Mouse (Mus musculus) layer of hippocampus, postnatal 10 days (tissue): ENCODE measurements around the gene Smpdl3b. TPM values are rescaled to one million over a fixed set of nuclear protein-coding genes. Genes with fewer than 3 reads are reported as not detected.
"Not testable (repeated sequence)": the region's sequence is repeated elsewhere in the genome, so short reads cannot be mapped to it uniquely, and the experiment has no call there.

Experiments used
- DNase-seq, 2 experiments: peaks; one replicate each; pipeline ENCODE4 v3.0.0; 2021; ENCODE audit warnings: low spot score in 2 of 2
- long read RNA-seq: library from polyadenylated mRNA; stranded (forward); transcript quantifications from one replicate; pipeline ENCODE4 v2.0.0, GENCODE M21; 2023
- total RNA-seq, 2 experiments: library from RNA; stranded (reverse); gene quantifications; 2 replicates each; pipeline ENCODE4 v1.2.3; 2021

Gene Smpdl3b
- 1 to 10 TPM in 1 of 2 experiments, under 1 TPM in 1; 0.87 to 1.2 TPM for total RNA-seq
- long read RNA-seq, partial matches to known transcripts: 0 of 2 reads
- long read RNA-seq, other reads (novel, unspliced or antisense): 1 of 2 reads

DNA sequence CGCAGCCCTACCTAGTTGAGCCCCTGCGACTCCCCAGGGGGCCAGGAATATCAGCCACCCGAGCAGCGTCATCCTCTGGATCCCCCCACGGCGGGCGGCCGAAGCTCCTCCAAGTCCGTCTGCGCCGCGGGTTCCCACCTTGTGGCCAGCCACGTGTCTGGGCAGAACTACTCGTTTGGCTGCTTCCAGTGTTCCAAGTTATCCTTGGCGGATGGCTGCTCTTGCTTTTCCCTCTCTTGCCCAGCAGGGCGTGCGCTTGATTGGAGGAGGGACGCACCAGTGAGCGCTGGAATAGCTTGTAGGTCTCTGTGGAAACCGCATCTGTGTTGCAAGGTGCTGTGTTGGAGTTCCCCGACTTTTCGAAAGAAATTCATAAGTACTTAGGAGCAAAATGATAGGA, at the start of gene Smpdl3b:
Smpdl3b (minus strand) TSS at position 279 of the 400 bp plus-strand sequence.
- DNase-seq: peak; percentile 64 to 75

GRCm38 (mm10) chr4:132806620-132807191, 49.7 kb upstream of the Smpdl3b start:
- no peak for DNase-seq

DNA sequence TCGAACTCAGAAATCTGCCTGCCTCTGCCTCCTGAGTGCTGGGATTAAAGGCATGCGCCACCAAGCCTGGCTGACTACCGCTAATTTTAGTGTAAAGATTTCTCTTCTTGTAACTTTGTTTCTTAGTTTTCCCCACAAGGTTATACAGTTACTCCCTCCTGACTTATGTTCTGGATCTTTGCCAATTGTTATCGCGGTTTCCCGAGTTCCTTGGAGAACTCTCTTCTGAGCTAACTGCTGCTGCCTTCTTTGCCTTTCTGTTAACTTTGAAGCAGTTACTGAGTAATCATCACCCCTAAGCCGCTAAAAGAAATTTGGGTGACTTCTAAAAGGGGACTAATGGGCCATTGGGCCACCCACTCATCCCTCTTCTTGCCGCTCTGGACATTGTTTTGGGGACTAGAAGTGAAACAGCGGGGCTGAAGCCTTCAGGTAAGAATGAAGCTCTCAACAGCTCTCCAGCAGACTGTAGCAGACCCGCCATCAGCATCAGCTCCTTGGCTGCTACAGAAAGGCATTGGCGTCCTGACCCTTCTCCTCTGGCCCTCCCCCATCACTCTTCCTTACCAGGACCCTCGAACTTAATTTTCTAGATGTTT, 48.6 kb upstream of the Smpdl3b start:
- DNase-seq: no peak

DNA sequence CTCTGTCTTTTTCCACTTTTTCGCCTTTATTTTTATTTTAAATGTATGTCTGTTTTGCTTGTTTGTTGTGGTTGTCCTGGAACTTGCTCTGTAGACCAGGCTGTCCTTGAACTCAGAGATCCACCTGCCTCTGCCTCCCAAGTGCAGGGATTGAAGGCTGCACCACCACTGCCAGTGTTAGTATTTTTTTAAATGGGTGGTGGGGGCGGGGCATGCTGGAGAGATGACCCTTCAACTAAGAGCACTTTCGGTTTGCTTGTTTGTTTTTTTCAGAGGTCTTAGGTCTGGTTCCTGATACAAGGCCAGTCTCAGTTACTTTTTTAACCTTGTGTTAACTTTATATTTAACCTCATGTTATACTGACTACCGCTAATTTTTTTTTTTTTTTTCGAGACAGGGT, 48.1 kb upstream of the Smpdl3b start:
- DNase-seq: no peak

- no peak for DNase-seq
Measured at GRCm38 (mm10) chr4:132804331-132804730, 47.3 kb upstream of the Smpdl3b start.

GRCm38 (mm10) chr4:132803876-132804275, 46.8 kb upstream of the Smpdl3b start:
- no peak for DNase-seq

DNA sequence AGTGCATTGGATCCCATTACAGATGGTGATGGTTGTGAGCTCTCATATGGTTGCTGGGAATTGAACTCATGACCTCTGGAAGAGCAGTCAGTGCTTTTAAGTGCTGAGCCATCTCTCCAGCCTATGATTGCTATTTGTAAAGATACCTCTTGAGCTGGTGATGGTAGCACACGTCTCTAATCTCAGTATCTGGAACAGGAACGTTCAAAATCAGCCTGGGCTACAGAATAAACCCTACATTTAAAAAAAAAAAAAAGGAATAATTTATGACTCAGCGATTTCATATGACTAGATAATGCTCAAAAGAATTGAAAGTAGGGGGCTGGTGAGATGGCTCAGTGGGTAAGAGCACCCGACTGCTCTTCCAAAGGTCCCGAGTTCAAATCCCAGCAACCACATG, 46.2 kb upstream of the Smpdl3b start:
- no peak for DNase-seq

- DNase-seq: no peak
Measured at GRCm38 (mm10) chr4:132802171-132802637, 45.2 kb upstream of the Smpdl3b start.

- DNase-seq: no peak
Measured at GRCm38 (mm10) chr4:132801176-132802077, 44.4 kb upstream of the Smpdl3b start.

DNA sequence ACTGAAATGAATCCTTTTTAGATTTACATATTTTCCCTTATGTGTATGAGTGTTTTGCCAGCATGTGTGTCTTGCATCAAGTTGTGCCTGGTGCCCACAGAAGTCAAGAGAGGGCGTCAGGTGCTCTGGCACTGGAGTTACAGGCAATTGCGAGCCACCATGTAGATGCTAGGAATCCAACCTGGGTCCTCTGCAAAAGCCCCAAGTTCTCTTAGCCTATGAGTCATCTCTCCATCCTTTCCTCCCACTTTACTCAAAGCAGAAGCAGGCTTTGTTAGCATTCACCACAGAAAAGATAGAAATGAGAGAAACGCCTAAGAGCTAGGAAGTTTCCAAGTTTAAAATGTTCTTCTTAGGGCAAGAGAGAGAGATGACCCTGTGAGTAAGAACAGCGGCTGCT, 42.8 kb upstream of the Smpdl3b start:
- DNase-seq: no peak

DNA sequence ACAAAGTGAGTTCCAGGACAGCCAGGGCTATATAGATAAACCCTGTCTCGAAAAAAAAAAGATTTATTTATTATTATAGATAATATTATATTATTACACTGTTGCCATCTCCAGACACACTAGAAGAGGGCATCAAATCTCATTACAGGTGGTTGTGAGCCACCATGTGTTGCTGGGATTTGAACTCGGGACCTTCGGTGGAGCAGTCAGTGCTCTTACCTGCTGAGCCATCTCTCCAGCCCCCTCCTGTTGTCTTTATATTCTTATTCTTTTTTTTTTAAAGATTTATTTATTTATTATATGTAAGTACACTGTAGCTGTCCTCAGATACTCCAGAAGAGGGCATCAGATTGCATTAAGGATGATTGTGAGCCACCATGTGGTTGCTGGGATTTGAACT, 41.6 kb upstream of the Smpdl3b start:
- DNase-seq: not testable (repeated sequence)

- no peak for DNase-seq
Measured at GRCm38 (mm10) chr4:132798028-132798427, 41.0 kb upstream of the Smpdl3b start.

DNA sequence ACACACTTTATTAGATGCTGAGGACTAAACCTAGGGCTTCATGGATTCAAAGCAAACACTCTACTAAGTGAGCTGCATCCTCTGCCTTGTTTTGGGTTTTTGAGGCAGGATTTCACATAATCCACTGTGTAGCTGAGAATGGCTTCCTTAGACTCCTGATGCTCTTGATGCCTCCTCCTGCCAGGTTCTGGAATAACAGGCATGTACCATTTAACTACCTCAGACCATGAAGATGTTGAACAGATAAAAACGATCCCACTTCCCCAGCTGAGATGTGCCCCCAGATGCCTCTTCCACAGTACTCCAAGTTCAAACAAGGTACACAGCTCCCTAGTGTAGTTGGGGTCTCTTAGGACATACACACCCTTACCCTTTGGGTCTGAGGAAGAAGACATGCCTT, 40.4 kb upstream of the Smpdl3b start:
- DNase-seq: no peak

DNA sequence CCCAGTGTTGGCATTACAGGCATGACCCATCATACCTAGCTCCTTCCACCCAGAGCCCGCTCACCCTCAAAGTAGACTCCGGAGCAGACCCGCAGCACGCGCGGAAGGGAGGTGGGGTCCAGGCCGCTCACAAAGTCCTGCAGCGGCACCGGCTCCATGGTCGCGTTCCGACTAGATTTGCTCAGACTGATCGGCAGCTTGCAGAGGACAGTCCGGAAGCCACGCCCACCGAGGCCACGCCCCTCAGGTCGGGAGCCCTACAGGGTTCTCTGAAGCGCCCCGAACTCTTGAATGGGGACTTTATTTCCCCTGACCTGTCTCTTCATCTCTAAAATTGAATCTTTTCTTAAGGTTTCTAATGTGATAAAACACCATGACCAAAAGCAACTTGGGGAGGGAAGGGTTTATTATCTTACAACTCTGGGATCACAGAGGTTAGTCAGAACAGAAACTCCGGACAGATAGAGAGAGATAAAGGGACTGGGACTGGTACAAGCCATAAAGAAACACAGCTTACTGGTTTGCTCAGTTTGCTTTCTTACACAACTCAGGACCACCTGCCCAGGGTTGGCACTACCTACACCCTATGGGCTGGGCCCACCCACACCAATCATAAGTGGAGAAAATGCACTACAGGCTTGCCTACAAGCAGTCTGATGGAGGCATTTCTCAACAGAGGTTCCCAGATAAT, 39.3 kb upstream of the Smpdl3b start, which contains the start of gene Themis2:
Themis2 (minus strand) TSS at position 192 of the 691 bp plus-strand sequence.
- peak; percentile 44 to 57 for DNase-seq

DNA sequence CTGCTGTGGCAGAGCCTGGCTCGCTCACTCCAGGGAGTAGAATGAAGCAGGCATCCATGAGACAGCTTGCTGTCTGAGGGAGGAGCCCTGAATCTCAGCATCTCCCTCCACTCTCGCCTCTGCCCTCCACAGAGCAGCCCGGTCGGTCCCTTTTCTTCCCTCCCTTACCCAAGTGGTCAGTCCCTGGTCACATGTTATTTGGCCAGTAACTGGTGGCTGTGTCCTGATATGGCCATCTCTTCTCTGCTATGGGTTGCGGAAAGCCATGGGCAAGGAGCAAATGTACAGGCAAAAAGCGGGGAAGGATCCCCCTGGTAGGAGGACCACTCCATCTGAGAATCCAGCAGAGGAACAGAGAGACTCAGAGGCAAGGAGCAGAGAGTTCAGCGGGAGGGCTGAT, 38.1 kb upstream of the Smpdl3b start:
- no peak for DNase-seq

DNA sequence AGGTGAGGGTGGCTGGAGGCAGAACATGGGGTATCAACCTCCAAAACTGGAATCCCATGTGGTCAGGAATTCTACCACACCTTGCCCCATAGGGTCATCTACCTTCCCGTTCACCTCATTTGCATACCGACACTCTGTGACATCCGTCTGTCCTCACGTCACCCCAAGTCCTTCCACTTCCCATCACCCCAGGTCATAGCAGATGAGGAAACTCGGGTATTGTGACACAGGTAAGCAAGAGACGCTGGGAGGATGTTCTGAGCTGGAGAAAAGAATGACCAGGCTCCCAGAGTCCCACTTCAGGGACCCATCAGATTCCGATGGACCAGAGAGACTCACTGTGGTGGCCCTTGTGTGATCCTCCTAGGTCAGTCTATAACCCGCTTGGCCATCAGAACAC, 37.7 kb upstream of the Smpdl3b start:
- no peak for DNase-seq

- no peak for DNase-seq
Measured at GRCm38 (mm10) chr4:132794028-132794427, 37.0 kb upstream of the Smpdl3b start.

DNA sequence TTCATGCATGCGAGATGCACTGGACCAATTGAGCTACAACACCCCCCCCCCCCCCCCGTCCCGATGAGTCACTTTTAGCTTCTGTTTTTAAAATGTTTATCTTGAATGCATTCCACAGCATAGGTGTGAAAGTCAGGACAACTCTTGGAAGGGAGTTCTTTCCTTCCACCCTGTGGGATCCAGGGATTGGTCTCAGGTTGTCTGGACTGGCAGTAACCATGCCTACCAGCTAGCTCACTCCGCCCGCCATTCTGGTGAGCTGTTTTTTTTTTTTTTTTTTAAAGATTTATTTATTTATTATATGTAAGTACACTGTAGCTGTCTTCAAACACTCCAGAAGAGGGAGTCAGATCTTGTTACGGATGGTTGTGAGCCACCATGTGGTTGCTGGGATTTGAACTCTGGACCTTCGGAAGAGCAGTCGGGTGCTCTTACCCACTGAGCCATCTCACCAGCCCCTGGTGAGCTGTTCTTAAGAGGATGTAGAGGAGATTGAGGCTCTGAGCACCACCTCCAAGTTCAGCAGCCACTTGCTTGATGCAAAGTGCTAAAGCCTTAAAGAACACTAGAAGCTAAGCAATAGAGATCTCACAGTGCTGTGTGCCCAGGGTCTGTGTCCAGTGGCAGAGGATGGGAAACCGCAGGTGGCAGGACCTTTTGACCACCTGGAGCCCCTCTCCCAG, 36.4 kb upstream of the Smpdl3b start:
- not testable (repeated sequence) for DNase-seq

- no peak for DNase-seq
Measured at GRCm38 (mm10) chr4:132789731-132790130, 32.7 kb upstream of the Smpdl3b start.

DNA sequence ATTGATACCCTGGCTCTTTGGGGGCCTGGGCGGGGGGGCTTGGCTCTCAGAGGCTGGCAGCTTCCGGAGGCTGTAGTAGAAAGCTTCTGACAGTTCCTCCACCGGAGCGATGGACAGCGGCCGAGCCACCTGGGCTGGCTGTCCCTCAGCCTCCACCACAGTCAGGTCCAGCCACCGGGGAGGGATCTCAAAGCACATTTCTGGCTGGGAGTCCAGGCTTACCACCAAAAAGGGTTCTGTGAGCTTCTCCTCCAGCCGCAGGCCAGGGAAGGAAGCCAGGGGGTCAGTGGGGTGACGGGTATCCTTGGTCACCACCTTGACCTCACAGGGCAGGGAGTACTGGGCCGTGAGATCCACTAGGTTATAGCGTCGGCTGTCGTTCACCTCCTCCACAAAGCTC, 28.2 kb upstream of the Smpdl3b start:
- no peak for DNase-seq

- DNase-seq: no peak
Measured at GRCm38 (mm10) chr4:132783732-132784131, 26.7 kb upstream of the Smpdl3b start.
